Mouse (Mus musculus) c-Kit-positive CD71-negative TER-119-negative erythroid progenitor cells, embryonic 14.5 days (primary cell): Measurements from ENCODE around the gene Ern1.
"Not testable (repeated sequence)": the region's sequence is repeated elsewhere in the genome, so short reads cannot be mapped to it uniquely, and the experiment has no call there.

Experiments
- DNase-seq: peaks from one replicate; pipeline ENCODE4 v3.0.0-alpha.2; 2013; ENCODE audit warnings: low read depth

Ern1 gene

DNA sequence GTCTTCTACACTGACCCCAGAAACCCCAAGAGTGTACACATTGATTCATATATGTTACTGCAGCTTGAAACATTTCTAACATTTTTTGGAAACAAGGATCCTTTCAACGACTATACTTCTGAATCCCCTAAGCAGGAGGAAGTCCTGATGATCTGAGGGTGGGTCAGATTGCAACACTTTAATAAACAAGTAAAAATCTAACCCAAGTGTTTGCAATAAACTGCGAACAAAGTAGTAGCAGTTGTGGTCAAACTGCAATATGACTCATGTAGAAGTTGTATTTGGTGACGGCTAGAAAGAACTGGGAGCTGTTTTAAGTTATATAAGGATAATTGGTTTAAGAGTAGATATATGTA, 7.1 kb downstream of the Ern1 start:
- no peak for DNase-seq

DNA sequence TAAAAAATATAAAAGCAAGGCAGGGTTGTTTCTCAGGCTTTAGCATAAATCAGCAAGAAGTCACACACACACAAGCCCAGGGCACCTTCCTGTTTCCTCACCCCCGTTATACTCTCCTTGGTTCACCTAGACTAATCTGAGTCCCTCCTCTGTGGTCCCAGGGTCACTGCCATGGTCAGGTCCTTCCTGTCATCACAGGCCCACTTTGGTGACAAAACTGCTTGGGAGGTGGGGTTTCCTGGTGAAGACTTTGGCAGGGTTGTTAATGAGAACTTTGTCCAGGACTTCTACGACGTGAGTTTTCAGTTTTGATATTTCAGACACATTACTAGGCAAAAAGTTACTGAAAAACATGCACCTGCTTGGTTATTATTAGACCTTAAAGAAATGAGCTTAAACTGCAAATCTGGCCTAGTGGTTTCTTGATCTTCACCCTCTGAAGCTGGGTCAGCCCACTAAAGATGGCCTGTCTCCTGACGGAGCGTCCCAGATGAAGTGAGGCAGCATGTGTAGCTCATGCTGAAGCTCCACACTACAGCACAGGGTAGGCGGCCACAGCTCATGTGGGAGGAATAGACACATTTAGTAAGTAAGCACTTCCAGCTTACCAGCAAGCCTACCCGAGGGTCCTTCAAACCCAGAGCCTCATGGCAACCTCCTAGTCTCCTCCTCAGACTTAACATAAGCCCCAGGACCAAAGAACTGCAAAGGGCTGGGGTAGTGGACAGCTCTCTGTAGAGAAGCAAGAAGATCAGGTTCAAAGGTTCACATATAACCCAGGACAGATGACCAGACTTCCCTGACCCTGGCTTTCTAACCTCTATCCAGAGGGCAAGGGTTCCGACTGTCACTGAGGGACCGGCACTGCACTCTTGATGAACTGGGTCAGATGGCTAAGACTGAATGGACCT, 7.8 kb downstream of the Ern1 start:
- no peak for DNase-seq

DNA sequence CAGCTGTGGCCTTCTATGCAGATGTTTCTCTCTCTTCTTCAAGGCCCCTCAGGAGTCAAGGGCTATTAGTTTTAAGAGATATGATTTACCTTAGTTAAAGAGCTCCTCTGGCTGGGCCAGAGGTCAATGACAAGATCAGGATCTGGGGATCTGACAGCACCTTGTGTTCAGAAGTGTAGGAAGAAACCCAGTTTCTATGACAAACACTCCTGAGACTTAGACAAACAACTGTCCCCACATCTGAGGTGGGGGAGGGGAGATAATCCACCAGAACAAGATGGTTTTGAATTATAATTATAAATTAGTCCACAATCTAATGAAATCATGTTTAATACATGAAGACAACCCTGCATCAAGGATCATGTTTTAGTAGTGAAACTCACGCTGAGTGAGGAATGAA, 8.9 kb downstream of the Ern1 start:
- no peak for DNase-seq

DNA sequence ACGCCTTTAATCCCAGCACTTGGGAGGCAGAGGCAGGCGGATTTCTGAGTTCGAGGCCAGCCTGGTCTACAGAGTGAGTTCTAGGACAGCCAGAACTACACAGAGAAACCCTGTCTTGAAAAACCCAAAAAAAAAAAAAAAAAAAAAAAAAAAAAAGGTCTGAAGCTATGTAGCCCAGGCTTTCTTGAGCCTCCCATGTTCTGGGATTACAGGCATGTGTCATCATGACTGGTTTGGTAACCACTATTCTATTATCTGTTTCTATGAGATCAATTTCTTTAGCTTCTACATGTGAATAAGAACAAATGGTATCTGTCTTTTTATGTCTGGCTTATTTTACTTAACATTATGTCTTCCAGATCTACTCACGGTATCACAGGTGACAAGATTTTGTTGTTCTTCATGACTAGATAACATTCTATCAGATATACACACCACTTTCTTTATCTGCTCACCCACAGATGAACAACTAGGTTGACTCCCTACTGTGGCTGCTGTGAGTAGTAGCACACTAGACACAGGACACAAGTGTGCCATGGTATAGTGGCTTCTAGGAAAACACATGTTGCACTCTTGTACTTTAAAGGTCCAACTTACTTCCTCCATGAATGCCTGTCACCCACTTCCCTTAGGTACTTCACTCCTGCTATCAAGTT, 10.0 kb downstream of the Ern1 start:
- no peak for DNase-seq

DNA sequence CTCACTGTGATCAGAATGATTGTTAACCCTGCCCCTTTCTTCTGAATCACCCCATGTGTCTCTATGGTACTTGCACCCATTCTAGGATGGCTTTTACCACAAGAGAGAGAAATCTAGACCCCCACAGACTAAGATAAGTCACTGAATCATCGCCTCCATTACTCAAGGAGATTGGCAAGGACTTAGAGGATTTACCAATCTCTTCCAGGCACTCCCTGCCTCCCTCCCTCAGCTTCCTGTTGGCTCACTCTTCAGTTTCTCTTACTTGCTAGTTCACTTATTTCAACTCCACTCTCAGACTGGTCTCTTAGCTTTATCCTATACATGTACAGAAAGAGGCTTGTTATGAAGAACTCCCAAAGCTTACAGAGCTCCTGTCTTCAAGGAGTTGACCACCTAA, 12.3 kb downstream of the Ern1 start:
- DNase-seq: no peak

DNA sequence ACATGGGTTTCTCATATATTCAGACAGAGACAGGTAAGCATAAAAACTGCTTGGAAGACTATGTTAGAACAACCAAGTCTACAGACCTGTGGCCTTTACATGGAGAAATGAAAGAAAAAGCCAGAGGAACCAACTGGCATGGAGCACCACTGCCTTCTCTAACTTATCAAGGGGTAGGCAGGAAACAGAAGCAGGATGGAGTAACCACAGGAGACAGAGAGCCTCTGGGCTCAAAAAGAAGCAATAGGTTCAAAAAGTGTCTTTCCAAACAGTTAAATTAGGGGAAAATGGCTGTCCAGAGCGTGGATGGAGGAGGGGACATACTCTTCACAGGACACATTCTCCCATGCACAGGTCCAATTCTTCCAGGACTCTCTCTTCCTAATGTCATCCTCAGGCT, 16.0 kb downstream of the Ern1 start:
- no peak for DNase-seq

DNA sequence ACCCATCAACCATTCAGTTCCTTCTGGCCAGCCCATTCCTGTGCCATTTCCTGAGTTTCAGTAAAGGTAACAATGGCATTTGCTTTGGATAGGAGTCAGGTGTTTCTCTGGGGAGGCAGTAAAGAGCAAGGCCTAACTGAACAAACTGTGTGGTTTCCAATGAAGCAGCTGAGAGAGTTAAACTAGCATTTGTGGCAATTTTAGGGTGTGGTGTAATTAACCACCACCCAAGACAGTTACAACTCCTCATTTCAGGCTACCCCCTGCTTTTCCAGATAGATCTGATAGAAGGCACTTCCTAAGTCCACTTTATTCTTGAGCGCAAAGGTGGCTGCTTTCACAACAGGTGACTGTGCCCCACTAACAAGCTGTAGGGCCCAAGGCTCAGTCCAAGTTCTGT, 19.1 kb downstream of the Ern1 start:
- DNase-seq: no peak

DNA sequence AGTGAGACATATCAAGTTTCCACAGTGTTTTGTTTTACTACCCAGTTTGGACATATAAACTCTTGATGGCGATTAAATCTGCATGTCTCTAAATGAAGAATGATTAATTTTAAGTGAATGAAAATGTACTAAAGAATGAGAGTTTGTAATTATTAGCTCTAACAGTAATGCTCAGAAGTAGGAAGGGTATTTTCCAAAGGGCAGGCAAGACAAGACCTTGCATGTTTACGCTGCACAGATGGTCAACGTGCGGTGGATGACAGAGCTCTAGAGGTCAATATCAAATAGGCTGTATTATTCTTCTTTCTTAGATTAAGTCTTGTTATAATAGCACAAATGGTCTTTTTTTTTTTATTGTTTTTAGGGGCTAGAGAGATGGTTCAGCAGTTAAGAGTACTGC, 21.7 kb downstream of the Ern1 start:
- DNase-seq: no peak

DNA sequence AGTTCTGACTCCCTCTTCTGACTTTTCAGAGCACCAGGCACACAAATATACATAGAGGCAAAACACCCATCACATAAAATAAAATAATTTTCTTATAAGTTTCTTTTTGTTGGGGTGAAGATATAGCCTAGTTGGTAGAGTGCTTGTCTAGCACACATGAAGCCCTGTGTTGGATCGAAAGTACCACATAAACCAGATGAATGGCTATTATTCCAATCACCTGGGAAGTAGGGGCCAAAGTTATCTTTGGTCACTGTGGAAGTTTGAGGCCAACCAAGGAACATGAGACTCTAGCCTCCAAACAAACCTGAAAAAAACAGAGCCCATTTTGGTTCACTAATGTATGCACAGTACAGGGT, 22.1 kb downstream of the Ern1 start:
- no peak for DNase-seq

DNA sequence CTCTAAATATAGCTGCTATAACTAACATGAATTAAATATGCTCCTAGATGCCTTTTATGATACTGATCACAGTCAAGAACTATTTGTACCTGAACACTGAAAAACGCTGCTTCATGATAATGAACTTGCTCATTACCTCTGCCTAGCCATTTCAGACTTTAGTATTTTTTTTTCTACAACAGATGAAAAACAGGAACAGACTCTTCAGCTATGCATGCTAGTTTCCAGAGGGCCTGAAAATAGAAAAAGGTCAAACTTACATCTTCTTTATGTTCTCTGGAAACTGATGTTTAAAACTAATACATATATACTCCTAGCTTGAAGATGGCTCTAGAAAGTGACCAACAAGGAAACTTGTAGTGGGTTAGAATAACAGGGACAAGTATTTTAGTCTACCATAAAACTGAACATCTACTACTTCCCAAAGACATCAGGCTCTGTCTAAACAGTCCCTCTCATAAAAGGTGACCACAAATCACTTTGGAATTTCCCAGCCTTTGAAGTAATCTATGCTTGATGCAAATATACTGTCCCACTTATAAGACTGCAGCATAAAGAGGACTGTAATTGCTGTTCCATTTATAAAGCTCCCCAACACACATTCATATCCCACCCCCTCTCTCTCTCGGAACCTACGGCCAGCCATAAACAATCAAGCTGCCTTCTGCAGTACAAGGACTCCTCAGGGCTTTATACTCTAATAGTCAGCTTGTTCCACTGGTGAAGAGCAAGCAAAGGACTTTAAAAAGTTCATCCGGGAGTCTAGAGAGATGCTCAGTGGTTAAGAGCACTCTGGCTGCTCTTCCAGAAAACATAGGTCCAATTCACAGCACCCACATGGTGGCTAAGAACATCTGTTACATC, 22.7 kb downstream of the Ern1 start:
- no peak for DNase-seq

DNA sequence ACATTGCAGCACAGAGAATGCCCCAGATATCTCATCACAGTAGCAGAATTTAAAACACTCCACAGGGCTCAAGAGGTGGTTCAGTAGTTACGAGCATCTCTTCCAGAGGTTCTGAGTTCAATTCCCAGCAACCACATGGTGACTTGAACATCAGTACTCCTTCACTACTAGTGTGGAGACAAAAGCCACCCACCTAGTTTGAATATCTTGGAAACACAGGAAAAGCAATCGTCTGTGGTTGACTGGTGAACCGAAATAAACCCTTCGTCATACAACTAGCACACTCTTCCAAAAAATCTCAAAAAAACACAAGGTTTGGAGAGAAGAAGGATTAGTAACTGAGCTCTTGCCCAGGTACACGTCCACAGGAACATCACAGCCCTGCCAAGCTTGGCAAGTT, 23.8 kb downstream of the Ern1 start:
- no peak for DNase-seq

DNA sequence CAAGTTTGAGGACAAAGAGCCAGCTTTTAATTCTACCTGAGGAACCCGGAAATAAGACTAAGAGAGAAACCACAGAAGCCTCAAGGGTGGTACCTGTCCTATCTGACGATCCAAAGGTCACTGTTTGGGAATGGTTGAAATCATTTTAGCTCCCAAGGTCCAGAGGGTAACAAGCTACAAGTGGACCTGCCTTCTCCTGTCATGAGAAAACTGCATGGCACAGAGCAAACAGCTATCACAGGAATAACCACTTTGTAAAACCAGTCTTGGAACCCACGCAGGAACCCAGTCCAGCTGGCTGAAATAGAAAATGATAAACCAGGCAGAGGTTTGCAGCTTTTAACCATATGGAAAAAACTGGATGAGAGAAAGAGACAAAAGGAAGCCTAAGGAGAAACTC, 25.3 kb downstream of the Ern1 start:
- no peak for DNase-seq

DNA sequence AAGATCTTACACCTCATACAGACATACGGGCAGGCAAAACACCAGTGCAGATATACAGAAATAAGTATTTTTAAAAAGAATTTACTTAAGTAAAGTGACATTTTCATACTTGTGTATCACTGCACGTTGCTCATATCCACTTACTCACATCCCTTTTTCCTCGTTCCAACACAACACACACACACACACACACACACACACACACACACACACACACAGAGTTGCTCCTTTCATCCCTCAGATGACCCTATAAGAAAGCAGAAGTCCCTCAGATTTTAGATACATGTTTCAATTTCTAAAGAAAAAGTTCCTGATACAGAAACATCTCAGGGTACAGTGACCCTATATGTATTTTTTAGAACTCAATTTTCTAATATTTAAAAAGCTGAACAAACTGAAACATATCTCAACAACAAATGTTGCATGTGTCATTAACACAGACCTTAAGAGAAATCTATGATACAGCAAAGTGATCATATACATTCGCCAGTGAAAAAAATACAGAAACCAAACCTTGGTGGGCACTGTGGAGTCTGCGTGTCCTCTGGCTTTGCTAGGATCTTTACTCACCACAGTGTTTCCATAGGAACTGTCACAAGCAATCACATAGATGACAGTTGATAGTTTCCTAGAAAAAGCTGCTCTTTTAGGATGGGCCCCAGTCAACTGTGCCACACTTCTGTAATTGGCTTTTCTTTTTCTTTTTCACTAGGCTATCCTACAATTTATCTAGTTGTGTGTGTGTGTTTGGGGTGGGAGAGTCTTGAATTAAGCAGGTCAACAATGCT, 26.3 kb downstream of the Ern1 start:
- no peak for DNase-seq

DNA sequence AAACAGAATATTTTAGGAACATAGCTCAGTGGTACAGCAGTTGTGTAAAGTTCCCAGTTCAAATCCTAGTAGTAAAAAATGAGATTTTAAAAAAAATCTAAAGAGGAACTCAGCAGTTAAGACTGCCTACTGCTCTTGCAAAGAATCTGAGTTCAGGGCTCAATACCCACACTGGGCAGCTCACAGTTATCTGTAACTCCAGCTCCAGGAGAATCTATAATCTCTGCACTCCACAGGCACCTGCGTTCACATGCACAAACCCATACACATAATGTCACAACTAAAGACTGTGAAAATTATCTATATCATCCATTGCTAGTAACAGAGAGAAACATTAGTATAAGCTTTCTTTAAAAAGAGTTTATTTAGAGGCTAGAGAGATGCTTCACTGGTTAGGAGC, 27.0 kb downstream of the Ern1 start:
- no peak for DNase-seq

DNA sequence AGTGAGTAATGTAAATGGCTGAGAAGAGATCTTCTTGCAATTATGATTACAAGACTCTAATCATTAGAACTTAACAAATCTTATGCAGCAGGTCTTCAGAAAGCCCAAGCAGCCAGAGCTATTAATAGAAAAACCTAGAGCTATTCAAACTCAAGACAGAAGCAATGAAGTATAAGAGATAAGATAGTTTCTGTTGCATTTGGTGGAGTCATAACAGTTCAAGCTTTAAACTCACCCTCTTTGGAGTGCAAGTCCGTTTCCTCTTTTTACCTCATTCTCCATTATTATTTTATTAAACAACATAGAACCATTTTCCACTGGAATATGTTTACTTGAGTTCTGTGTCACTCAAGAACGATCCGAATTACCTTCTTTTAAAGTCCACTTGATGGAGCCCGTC, 29.1 kb downstream of the Ern1 start:
- DNase-seq: no peak

DNA sequence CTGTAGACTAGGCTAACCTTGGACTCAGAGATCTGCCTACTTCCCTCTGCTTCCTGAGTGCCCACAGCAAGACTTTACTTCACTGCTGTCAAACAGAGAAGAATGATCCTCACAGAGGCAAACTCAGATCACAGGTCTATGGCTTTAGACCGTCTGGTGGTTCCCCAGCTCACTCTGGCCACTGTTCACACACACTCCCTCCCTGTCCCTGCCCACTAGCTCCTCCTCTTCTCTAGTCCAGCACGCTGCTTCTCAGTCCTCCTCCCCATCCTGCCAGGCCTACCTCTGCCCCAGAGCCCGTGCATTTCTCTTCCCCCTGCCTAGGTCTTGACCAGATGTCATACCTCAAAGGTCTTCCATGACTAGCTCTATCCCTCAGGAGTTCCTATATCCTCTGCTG, 44.0 kb downstream of the Ern1 start:
- DNase-seq: no peak

DNA sequence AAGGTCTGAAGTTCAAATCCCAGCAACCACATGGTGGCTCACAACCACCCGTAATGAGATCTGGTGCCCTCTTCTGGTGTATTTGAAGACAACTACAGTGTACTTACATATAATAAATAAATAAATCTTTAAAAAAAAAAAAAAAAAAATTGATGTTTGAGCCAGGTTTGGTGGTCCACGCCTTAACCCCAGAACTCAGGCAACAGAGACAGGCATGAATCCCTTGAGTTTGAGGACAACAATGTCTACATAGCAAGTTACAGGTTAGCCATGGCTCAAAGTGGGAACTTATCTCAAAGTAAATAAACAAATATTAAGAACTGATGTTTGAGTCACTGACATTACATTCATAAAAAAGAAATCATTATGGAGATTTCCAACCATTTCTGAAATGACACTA, 45.1 kb downstream of the Ern1 start:
- not testable (repeated sequence) for DNase-seq

DNA sequence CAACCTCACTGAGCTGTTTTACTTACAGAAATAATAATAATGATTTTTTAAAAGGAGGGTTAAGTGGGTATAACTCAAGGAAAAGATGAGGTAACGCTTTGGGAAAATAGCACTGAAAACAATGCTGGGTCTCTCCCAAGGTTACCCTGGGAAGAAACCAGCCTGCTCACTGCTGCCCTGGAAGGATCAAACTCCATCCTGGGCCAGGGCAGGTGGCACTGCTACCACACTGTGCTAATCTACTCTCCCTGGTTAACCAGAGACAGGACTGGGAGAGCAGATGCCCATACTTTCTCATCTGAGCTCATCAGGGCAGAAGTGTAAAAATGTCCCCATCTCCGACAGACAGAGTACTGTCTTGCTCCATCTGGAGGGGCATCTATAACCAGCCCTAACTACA, 47.3 kb downstream of the Ern1 start:
- no peak for DNase-seq

DNA sequence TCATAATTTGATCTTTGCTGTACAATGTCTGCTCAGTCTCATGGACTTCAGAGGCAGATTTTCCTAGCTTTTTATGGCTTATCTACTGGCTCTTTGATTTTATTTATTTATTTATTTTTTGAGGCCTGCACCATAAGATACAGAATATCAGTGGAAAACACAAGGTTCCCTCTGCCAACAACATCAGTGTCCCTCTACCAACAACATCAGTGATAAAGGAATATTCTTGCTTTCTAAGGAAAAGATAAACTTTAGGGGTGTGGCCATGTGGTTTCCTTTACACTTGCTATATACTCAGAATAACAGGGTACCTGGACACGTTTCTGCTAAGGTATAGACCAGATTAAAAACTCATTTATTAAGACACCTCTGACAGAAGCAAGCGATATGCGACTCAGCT, 48.3 kb downstream of the Ern1 start:
- no peak for DNase-seq

DNA sequence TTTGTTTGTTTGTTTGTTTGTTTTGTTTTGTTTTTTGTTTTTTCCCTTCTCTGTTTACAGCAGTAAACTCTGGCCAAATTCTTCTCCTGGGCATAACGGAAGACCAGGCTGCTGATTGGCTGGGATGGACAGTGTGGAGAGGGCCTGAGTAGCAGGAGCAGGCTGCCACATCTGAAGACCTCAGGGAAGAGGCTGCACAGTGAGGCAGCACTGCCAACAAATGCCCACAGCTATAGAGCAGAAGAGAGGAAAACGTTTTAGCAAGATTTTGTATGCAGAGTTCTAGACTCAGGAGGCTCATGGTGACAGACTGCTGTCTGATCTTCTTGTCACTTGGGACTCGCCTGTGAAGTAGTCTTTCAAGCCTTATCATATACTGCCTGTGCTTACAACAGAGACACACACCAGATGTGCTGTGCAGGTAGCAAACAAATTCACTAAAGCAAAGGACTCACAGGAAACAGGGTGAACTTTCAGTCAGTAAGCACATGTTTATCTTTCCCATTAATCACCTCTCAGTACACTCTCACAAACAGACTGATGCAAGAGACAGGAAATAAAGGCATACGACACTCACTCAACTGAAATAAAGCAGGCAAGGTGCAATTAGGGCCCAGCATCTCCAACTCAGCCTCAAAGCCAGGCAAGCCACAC, 49.0 kb downstream of the Ern1 start:
- no peak for DNase-seq

DNA sequence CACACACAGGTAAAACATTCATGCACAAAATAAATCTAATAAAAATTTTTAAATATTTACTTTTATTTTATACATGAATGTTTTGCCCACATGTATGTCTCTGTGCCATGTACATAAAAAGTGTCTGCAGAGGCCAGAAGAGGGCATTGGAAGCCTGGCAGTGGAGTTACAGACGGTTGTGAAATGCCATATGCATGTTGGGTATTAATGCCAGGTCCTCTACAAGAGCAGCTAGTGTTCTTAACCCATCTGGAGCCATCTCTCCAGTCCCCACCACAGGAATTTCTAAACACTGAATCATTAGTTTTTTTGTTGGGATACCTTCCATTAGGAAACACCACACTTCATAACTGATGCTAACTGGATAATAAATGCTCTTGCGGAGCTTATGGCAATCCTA, 50.1 kb downstream of the Ern1 start:
- DNase-seq: no peak

DNA sequence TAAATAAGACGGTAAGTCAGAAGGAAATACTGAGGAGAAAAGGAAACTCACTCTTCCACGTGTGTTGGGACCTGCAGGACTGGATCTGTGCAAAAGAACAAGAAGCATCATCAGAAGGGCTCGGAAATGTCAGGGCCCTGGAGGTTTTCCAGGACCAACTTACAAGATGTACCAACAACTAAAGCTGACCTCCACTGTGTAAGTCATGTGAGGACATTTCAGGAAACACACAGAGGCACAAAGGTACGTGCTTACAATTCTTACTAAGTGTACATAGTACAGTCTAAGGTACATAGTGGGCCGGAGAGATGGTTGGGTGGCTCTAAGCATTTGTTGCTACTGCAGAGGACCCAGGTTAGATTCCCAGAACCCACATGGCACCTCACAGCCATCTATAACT, 50.6 kb downstream of the Ern1 start:
- no peak for DNase-seq
